Mouse (Mus musculus) liver, postnatal 0 days (tissue): ENCODE measurements at regions not wholly inside any gene's neighbourhood (a gene's known extent, or its start where the extent isn't known, plus 50 kb on each side); places are given as distances from the start of the nearest gene placed in this dataset.

Experiments
- CTCF ChIP-seq: sonication (generic); IDR thresholded peaks from 2 replicates; pipeline ENCODE4 v1.5.1; 2016; ENCODE audit warnings: antibody characterized with exemption, low read depth
- EP300 ChIP-seq: IDR thresholded peaks from 2 replicates; pipeline ENCODE4 v1.6.1; 2016; ENCODE audit warnings: antibody characterized with exemption, low read depth, mild to moderate bottlenecking

DNA sequence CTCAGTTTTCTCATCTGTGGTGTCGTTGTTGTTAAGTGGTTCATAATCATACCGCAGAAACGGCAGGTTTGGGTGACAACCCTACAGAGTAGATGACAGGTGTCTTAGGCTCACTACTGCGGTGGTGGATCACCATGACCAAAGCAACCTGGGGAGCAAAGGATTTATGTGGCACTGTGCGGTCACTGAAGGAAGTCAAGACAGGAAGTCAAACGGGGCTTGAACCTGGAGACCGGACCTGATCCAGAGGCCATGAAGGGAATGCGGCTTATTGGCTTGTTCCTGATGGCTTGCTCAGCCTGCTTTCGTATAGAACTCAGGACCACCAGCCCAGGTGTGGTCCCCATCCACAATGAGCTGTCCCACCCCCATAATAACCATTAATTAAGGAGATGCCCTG lies 124.4 kb upstream of the Med13l start:
- TF ChIP-seq CTCF (no peak), EP300 (no peak)
